Mouse (Mus musculus) neural tube, embryonic 13.5 days (tissue): Measurements from ENCODE around the gene Mllt10. TPM values are rescaled to one million over a fixed set of nuclear protein-coding genes. Genes with fewer than 3 reads are reported as not detected.
A peak's percentile ranks its signal among the peaks of the same experiment; 100 is the strongest.

ENCODE experiments used
- ATAC-seq: fragments of 200-750 bp; cut with Nextera tagmentation; 2 replicates; pipeline ENCODE4 v1.8.0; 2017; ENCODE audit warnings: low read depth, mild to moderate bottlenecking, moderate TSS enrichment, moderate library complexity
- H3K27ac ChIP-seq: fragments of 300-500 bp; sonication (generic); replicated peaks from 2 replicates; pipeline ENCODE4 v1.5.1; 2015; ENCODE audit warnings: moderate library complexity, mild to moderate bottlenecking, inconsistent platforms
- H3K27me3 ChIP-seq: fragments of 300-500 bp; sonication (generic); 2 replicates; pipeline ENCODE4 v1.6.1; 2015; ENCODE audit warnings: mild to moderate bottlenecking, inconsistent platforms
- H3K36me3 ChIP-seq: fragments of 300-500 bp; sonication (generic); 2 replicates; pipeline ENCODE4 v1.6.1; 2015; ENCODE audit warnings: mild to moderate bottlenecking, inconsistent platforms
- H3K4me1 ChIP-seq: fragments of 300-500 bp; sonication (generic); replicated peaks from 2 replicates; pipeline ENCODE4 v1.6.1; 2015; ENCODE audit warnings: inconsistent platforms
- H3K4me2 ChIP-seq: fragments of 300-500 bp; sonication (generic); 2 replicates; pipeline ENCODE4 v1.6.1; 2015; ENCODE audit warnings: inconsistent platforms, mild to moderate bottlenecking, moderate library complexity
- H3K4me3 ChIP-seq: fragments of 300-500 bp; sonication (generic); 2 replicates; pipeline ENCODE4 v1.5.1; 2015; ENCODE audit warnings: mild to moderate bottlenecking, inconsistent platforms
- H3K9ac ChIP-seq: fragments of 300-500 bp; sonication (generic); 2 replicates; pipeline ENCODE4 v1.6.1; 2015; ENCODE audit warnings: moderate library complexity, mild to moderate bottlenecking, inconsistent platforms
- H3K9me3 ChIP-seq: fragments of 300-500 bp; sonication (generic); 2 replicates; pipeline ENCODE4 v1.6.1; 2016; ENCODE audit warnings: inconsistent platforms
- WGBS: fragments of 180-500 bp; shearing (Covaris S2); methylation state at CpG from one replicate; pipeline ENCODE4 v1.1.7; 2015; 5-methylcytosine and 5-hydroxymethylcytosine counted together
- polyA plus RNA-seq: library from polyadenylated mRNA; unstranded; fragments of >200 nt; fragmentation: Nextera tagmentation; extraction: Ambion mirVana; gene quantifications from 2 replicates; pipeline ENCODE4 v1.2.1, GENCODE M21; 2015

Mllt10 gene
- polyA plus RNA-seq, 1 experiment from 2014 or later: 63.1 TPM

- Histone ChIP-seq H3K4me1 (peaks cover 5% of the 10 kb centered on the region; the same call in 1 of the 2 replicates), H3K4me3 (no peak overlapping the region), H3K4me2 (no peak overlapping the region), H3K36me3 (peaks cover 50% of the 10 kb centered on the region), H3K27ac (no peak overlapping the region), H3K9me3 (no peaks in the 10 kb centered on the region), H3K9ac (no peak overlapping the region), H3K27me3 (no peaks in the 10 kb centered on the region)
- 68% methylated on average over 3 of the region's 3 CpGs for WGBS
- ATAC-seq: 0 out of 2 replicates have a peak, but pooled peaks have one; percentile 71
Measured at GRCm38 (mm10) chr2:18195691-18196396, 140.8 kb downstream of the Mllt10 start.

- H3K4me3 ChIP-seq: no peak overlapping the region
- no peaks in the 10 kb centered on the region for H3K9me3 ChIP-seq
- peaks cover 7% of the 10 kb centered on the region for H3K4me1 ChIP-seq
- H3K36me3 ChIP-seq: peaks cover 71% of the 10 kb centered on the region
- no peak overlapping the region for H3K27ac ChIP-seq
- no peaks in the 10 kb centered on the region for H3K27me3 ChIP-seq
- H3K9ac ChIP-seq: no peak overlapping the region
- 91% methylated on average over 1 of the region's 1 CpGs for WGBS
- ATAC-seq: no peak
- H3K4me2 ChIP-seq: no peak overlapping the region
Measured at GRCm38 (mm10) chr2:18201820-18202462, 146.9 kb downstream of the Mllt10 start.

GRCm38 (mm10) chr2:18202923-18203322 is 147.9 kb downstream of the Mllt10 start:
- peaks cover 70% of the 10 kb centered on the region for H3K36me3 ChIP-seq
- 91% methylated on average over 4 of the region's 4 CpGs for WGBS
- no peaks in the 10 kb centered on the region for H3K9me3 ChIP-seq
- H3K27ac ChIP-seq: no peak overlapping the region
- no peak overlapping the region for H3K4me2 ChIP-seq
- H3K9ac ChIP-seq: no peak overlapping the region
- no peaks in the 10 kb centered on the region for H3K27me3 ChIP-seq
- H3K4me3 ChIP-seq: no peak overlapping the region
- no peak for ATAC-seq
- H3K4me1 ChIP-seq: peaks cover 7% of the 10 kb centered on the region

- Histone ChIP-seq H3K9me3 (no peaks in the 10 kb centered on the region), H3K4me1 (peaks cover 7% of the 10 kb centered on the region), H3K27me3 (no peaks in the 10 kb centered on the region), H3K27ac (no peak overlapping the region), H3K9ac (no peak overlapping the region), H3K4me2 (no peak overlapping the region), H3K36me3 (peaks cover 72% of the 10 kb centered on the region), H3K4me3 (no peak overlapping the region)
- no peak for ATAC-seq
- 69% methylated on average over 3 of the region's 3 CpGs for WGBS
Measured at GRCm38 (mm10) chr2:18205118-18205517, 150.1 kb downstream of the Mllt10 start.

- ATAC-seq: peak; percentile 66
- Histone ChIP-seq H3K4me3 (no peak overlapping the region), H3K9me3 (no peaks in the 10 kb centered on the region), H3K27me3 (no peaks in the 10 kb centered on the region), H3K4me2 (no peak overlapping the region), H3K27ac (no peak overlapping the region), H3K36me3 (peaks cover 78% of the 10 kb centered on the region), H3K4me1 (peaks cover 7% of the 10 kb centered on the region), H3K9ac (no peak overlapping the region)
- WGBS: 59% methylated on average over 10 of the region's 10 CpGs
Measured at GRCm38 (mm10) chr2:18206811-18207210, 151.8 kb downstream of the Mllt10 start.

- Histone ChIP-seq H3K27ac (no peak overlapping the region), H3K9ac (no peak overlapping the region), H3K27me3 (no peaks in the 10 kb centered on the region), H3K4me1 (peaks cover 7% of the 10 kb centered on the region), H3K36me3 (peaks cover 82% of the 10 kb centered on the region), H3K9me3 (no peaks in the 10 kb centered on the region), H3K4me2 (no peak overlapping the region), H3K4me3 (no peak overlapping the region)
- ATAC-seq: no peak
- 76% methylated on average over 6 of the region's 6 CpGs for WGBS
Measured at GRCm38 (mm10) chr2:18208578-18208977, 153.5 kb downstream of the Mllt10 start.

- 89% methylated on average over 7 of the region's 7 CpGs for WGBS
- no peaks in the 10 kb centered on the region for H3K9me3 ChIP-seq
- no peaks in the 10 kb centered on the region for H3K27me3 ChIP-seq
- peaks cover 84% of the 10 kb centered on the region for H3K36me3 ChIP-seq
- no peak overlapping the region for H3K4me3 ChIP-seq
- H3K27ac ChIP-seq: no peak overlapping the region
- no peak overlapping the region for H3K9ac ChIP-seq
- H3K4me2 ChIP-seq: no peak overlapping the region
- peaks cover 7% of the 10 kb centered on the region for H3K4me1 ChIP-seq
- ATAC-seq: no peak
Measured at GRCm38 (mm10) chr2:18209211-18209823, 154.3 kb downstream of the Mllt10 start.

GRCm38 (mm10) chr2:18209948-18210347 is 154.9 kb downstream of the Mllt10 start:
- ATAC-seq: no peak
- Histone ChIP-seq H3K4me3 (no peak overlapping the region), H3K36me3 (peaks cover 85% of the 10 kb centered on the region), H3K27me3 (no peaks in the 10 kb centered on the region), H3K27ac (no peak overlapping the region), H3K9ac (no peak overlapping the region), H3K9me3 (no peaks in the 10 kb centered on the region), H3K4me1 (peaks cover 7% of the 10 kb centered on the region), H3K4me2 (no peak overlapping the region)
- 91% methylated on average over 4 of the region's 4 CpGs for WGBS

- H3K9ac ChIP-seq: no peak overlapping the region
- H3K4me1 ChIP-seq: no peaks in the 10 kb centered on the region; the same call in 1 of the 2 replicates
- H3K4me2 ChIP-seq: no peak overlapping the region
- no peak overlapping the region for H3K4me3 ChIP-seq
- no peaks in the 10 kb centered on the region for H3K9me3 ChIP-seq
- H3K27me3 ChIP-seq: no peaks in the 10 kb centered on the region
- ATAC-seq: no peak
- WGBS: 96% methylated on average over 2 of the region's 2 CpGs
- H3K27ac ChIP-seq: no peak overlapping the region
- peaks cover 87% of the 10 kb centered on the region for H3K36me3 ChIP-seq
Measured at GRCm38 (mm10) chr2:18214031-18214430, 159.0 kb downstream of the Mllt10 start.

- Histone ChIP-seq H3K4me2 (no peak overlapping the region), H3K4me3 (no peak overlapping the region), H3K9me3 (no peaks in the 10 kb centered on the region), H3K9ac (no peak overlapping the region), H3K36me3 (peaks cover 73% of the 10 kb centered on the region), H3K27ac (no peak overlapping the region), H3K4me1 (no peaks in the 10 kb centered on the region; the same call in 1 of the 2 replicates), H3K27me3 (no peaks in the 10 kb centered on the region)
- WGBS: 78% methylated on average over 3 of the region's 3 CpGs
- no peak for ATAC-seq
Measured at GRCm38 (mm10) chr2:18217867-18218266, 162.8 kb downstream of the Mllt10 start.

- Histone ChIP-seq H3K27ac (no peak overlapping the region), H3K9ac (no peak overlapping the region), H3K9me3 (no peaks in the 10 kb centered on the region), H3K4me2 (no peak overlapping the region), H3K4me3 (no peak overlapping the region), H3K4me1 (no peaks in the 10 kb centered on the region; the same call in 1 of the 2 replicates), H3K27me3 (no peaks in the 10 kb centered on the region), H3K36me3 (peaks cover 68% of the 10 kb centered on the region)
- WGBS: 73% methylated on average over 5 of the region's 5 CpGs
- no peak for ATAC-seq
Measured at GRCm38 (mm10) chr2:18218500-18218899, 163.5 kb downstream of the Mllt10 start.

GRCm38 (mm10) chr2:18219136-18219535 is 164.1 kb downstream of the Mllt10 start:
- Histone ChIP-seq H3K27ac (no peak overlapping the region), H3K9me3 (no peaks in the 10 kb centered on the region), H3K4me1 (no peaks in the 10 kb centered on the region; the same call in 1 of the 2 replicates), H3K9ac (no peak overlapping the region), H3K4me3 (no peak overlapping the region), H3K4me2 (no peak overlapping the region), H3K36me3 (peaks cover 63% of the 10 kb centered on the region), H3K27me3 (no peaks in the 10 kb centered on the region)
- no peak for ATAC-seq
- 85% methylated on average over 8 of the region's 8 CpGs for WGBS
